Mouse (Mus musculus): ENCODE results near the gene Thop1.

DNA sequence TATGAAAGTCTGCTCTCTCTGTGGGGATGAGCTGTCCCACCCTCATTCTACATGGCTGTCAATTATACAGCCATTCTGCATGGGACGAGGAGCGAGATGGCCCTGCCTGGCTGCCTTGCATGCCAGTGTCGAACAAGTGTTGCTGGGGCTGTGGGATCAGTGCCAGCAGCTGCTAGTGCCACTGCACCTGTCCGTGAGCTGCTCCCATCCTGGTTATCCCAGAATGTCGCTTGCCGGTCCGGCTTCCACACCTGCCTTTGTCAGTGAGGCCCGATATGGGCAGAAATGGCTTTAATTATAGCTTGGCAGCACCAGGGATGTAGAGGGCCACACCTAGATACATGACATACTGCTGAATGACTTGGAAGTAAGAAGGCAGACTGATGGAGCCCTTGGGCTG lies 2.5 kb downstream of the Thop1 start:
- TF ChIP-seq CTCF (IDR thresholded peaks at IDR 0.05; ENCODE audit: borderline replicate concordance, control insufficient read depth, extremely low read depth, insufficient read depth, low read length, poor library complexity), result no peak
- TF ChIP-seq POLR2A (IDR thresholded peaks at IDR 0.05; ENCODE audit: control insufficient read depth, extremely low read depth, insufficient read depth, low read length, poor library complexity), result no peak

Measured in thymus, adult 2 months (tissue).